Mouse (Mus musculus) bone marrow, adult 2 months (tissue): ENCODE results near the gene Hivep1. TPM values are rescaled to one million over a fixed set of nuclear protein-coding genes. Genes with fewer than 3 reads are reported as not detected.

ENCODE experiments used
- H3K27ac ChIP-seq: fragments of 200-500 bp; 2 replicates; pipeline ENCODE4 v1.5.1; 2012; ENCODE audit warnings: low read depth, mild to moderate bottlenecking, control low read depth, inconsistent platforms, low read length; ENCODE audit not compliant: control insufficient read depth, poor library complexity, insufficient read depth
- H3K4me1 ChIP-seq: fragments of 200-500 bp; 2 replicates; pipeline ENCODE4 v1.6.1; 2011; ENCODE audit warnings: low read length; ENCODE audit not compliant: control insufficient read depth, insufficient read depth
- H3K4me3 ChIP-seq: fragments of 200-500 bp; replicated peaks from 2 replicates; pipeline ENCODE3; 2011; ENCODE audit warnings: mild to moderate bottlenecking, low read depth, low read length, control low read depth; ENCODE audit not compliant: control insufficient read depth
- CTCF ChIP-seq: fragments of 200-500 bp; IDR thresholded peaks from 2 replicates; pipeline ENCODE4 v1.5.1; 2011; ENCODE audit warnings: low read length, control low read depth; ENCODE audit not compliant: control insufficient read depth, insufficient read depth
- POLR2A ChIP-seq: fragments of 200-500 bp; IDR thresholded peaks from 2 replicates; pipeline ENCODE4 v1.6.1; 2011; ENCODE audit warnings: low read depth, mild to moderate bottlenecking, control low read depth, low read length, borderline replicate concordance; ENCODE audit not compliant: control insufficient read depth
- WGBS: fragments of 180-500 bp; shearing (Covaris S2); methylation state at CpG from one replicate; pipeline ENCODE4 v1.1.7; 2018; 5-methylcytosine and 5-hydroxymethylcytosine counted together
- polyA plus RNA-seq: library from polyadenylated mRNA; stranded (reverse); fragments of >200 nt; gene quantifications from 2 replicates; pipeline ENCODE4 v1.2.4, GENCODE M21; 2011; ENCODE audit warnings: low replicate concordance; ENCODE audit not compliant: missing spikeins, insufficient read depth, insufficient read length

Hivep1 gene
- polyA plus RNA-seq, 1 experiment = 7.9 TPM

GRCm38 (mm10) chr13:42070236-42070635 is 18.4 kb downstream of the Hivep1 start:
- H3K4me1 ChIP-seq = peaks cover 2% of the 10 kb centered on the region; the same call in 1 of the 2 replicates
- TF ChIP-seq CTCF = no peak
- TF ChIP-seq POLR2A = no peak
- no peak overlapping the region for H3K4me3 ChIP-seq
- no peak overlapping the region for H3K27ac ChIP-seq
- WGBS = 71% methylated on average over 4 of the region's 4 CpGs

GRCm38 (mm10) chr13:42071011-42071410 is 19.2 kb downstream of the Hivep1 start:
- no peak for TF ChIP-seq POLR2A
- TF ChIP-seq CTCF = no peak
- no peak overlapping the region for H3K27ac ChIP-seq
- H3K4me1 ChIP-seq = peaks cover 2% of the 10 kb centered on the region; the same call in 1 of the 2 replicates
- WGBS = 30% methylated on average over 6 of the region's 6 CpGs
- H3K4me3 ChIP-seq = no peak overlapping the region

DNA sequence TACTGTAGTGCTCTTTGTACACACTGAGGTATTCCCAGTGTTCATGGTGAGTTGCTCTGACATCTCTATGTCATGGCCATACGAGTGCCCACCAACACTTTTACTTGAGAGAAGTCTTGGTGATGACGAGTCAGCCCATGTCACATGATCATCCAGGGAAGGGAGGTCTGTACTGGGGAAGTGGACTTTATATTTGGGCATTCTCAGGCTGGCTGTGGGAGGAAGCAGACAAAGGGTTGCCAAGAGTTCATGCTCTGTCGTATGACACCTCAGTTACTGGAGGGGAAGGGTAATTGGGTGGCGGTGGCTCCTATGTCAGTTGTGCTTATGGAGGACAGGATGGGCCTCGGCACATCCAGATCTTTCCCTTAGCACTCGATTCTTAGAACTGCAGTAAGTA is 21.5 kb downstream of the Hivep1 start:
- TF ChIP-seq POLR2A (no peak), CTCF (no peak)
- Histone ChIP-seq H3K27ac (no peak overlapping the region), H3K4me3 (no peak overlapping the region), H3K4me1 (peaks cover 8% of the 10 kb centered on the region; the same call in 1 of the 2 replicates)
- 35% methylated on average over 6 of the region's 6 CpGs for WGBS

DNA sequence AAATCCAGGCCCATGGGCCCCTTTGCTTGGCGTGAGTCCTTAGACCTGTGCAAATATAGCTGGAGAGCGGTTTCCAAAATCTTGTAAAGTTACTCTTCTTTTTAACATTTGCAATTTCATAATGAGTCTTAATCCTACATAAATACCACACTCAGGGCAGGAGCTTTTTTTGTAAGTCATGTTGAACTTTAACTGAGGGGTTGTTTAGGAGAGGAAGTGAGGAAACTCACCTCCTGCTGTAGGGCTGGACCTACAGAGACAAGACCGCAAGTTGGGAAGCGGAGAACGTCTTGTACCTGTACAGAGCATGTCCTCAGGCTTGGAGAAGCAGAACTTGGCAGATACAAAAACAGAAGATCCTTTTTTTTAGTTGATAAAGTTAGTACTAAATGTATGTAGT is 23.7 kb downstream of the Hivep1 start:
- TF ChIP-seq CTCF (no peak), POLR2A (no peak)
- Histone ChIP-seq H3K4me1 (peaks cover 8% of the 10 kb centered on the region; the same call in 1 of the 2 replicates), H3K27ac (no peak overlapping the region), H3K4me3 (no peak overlapping the region)
- WGBS = 50% methylated on average over 5 of the region's 5 CpGs

GRCm38 (mm10) chr13:42076751-42077302 is 25.0 kb downstream of the Hivep1 start:
- peaks cover 6% of the 10 kb centered on the region; the same call in 1 of the 2 replicates for H3K4me1 ChIP-seq
- no peak overlapping the region for H3K4me3 ChIP-seq
- TF ChIP-seq POLR2A (no peak), CTCF (no peak)
- H3K27ac ChIP-seq = no peak overlapping the region
- 90% methylated on average over 5 of the region's 5 CpGs for WGBS

DNA sequence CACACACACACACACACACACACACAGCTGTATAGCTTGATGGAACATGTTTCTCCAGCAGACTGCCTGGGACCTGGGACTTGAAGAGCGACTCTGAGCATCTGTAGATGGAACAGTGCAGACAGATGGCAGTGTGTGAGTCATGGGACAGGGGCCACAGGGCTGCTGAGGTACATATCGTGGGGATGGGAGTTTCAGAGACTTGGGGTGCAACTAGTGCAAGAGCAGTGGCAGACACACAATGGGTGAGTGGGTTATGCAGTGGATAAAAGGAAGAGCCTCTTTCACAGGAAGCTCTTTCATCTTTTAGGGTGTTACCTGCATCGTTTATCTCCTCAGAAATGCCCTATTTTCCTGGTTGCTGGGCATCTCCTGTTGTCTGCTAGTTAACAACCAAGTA is 25.8 kb downstream of the Hivep1 start:
- no peak overlapping the region for H3K27ac ChIP-seq
- no peak overlapping the region for H3K4me3 ChIP-seq
- no peak for TF ChIP-seq POLR2A
- TF ChIP-seq CTCF = no peak
- WGBS = 78% methylated on average over 3 of the region's 3 CpGs
- H3K4me1 ChIP-seq = peaks cover 6% of the 10 kb centered on the region; the same call in 1 of the 2 replicates

DNA sequence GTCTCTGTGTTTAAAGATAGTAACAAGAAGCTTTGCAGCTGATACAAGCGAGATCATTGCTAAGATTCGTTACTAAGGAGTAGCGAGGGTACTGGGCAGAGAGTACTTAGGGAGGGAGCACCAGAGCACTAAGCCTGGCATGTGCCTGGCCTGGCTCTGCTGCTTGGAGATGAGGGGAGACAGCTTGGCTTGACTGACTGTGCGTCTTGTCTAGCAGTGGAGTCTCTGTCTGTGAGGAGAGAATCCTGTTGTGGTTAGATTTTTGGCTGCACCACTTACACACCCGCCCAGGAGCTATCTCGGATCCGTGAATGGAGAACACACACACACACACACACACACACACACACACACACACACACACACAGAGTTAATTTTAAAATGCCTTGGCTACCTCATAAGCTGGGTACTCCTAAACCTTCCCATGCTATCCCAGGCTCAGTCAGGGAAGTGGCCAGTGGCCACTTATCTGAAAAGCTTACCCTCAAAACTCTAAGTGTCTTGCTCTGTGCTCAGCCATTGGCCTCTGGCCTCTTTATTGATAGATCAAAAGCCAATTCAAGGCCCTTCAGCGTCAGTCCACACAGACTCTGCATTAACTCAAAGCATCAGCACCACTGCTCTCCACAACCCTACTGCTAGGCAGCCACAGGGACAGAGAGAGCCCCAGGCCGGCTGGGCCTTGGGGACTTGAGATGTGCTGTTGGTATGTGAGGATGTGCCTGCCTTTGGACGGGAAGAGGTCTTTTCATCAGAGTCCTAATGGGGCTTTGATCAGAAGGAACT is 28.5 kb downstream of the Hivep1 start:
- H3K4me1 ChIP-seq = peaks cover 6% of the 10 kb centered on the region; the same call in 1 of the 2 replicates
- no peak for TF ChIP-seq POLR2A
- no peak for TF ChIP-seq CTCF
- 66% methylated on average over 10 of the region's 10 CpGs for WGBS
- no peak overlapping the region for H3K27ac ChIP-seq
- H3K4me3 ChIP-seq = no peak overlapping the region

DNA sequence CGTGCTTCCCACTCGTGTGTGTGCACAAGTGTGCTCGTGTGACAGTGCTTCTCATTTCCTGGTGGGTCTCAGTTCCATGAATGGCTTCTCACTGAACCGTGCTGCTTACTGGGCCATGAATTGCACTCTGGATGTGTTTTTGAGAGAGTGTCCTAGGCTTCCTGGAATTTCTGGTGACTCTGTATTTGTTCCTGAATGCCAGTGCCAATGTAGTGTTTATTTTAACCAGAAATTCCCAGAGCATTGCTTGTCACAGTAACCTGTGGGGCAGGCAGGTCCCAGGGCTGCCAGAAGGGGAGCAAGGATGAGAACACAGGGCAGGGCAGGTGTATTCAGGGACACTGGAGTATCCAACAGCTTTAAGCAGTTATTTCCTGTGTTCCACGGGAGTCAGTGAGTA is 36.5 kb downstream of the Hivep1 start:
- Histone ChIP-seq H3K27ac (no peak overlapping the region), H3K4me3 (no peak overlapping the region), H3K4me1 (peaks cover 1% of the 10 kb centered on the region; the same call in 1 of the 2 replicates)
- WGBS = 51% methylated on average over 5 of the region's 5 CpGs
- no peak for TF ChIP-seq CTCF
- no peak for TF ChIP-seq POLR2A
